Mouse (Mus musculus): ENCODE measurements around the gene Adgrg7. TPM values are rescaled to one million over a fixed set of nuclear protein-coding genes. Genes with fewer than 3 reads are reported as not detected.

Gene Adgrg7
- not detected in 2 replicates for polyA plus RNA-seq (2015; fragmentation: Nextera tagmentation; extraction: Ambion mirVana)

GRCm38 (mm10) chr16:56795481-56796139 is at the start of gene Adgrg7:
Gene Adgrg7 (minus strand): TSS chr16:56795855.
- Histone ChIP-seq H3K27me3 (no peaks in the 10 kb centered on the region), H3K4me2 (replicated peaks) (no peak within 1 kb of the TSS), H3K4me3 (replicated peaks) (no peak within 1 kb of the TSS), H3K9ac (replicated peaks) (no peak within 1 kb of the TSS), H3K27ac (no peak within 1 kb of the TSS), H3K9me3 (no peaks in the 10 kb centered on the region), H3K4me1 (replicated peaks) (no peaks in the 10 kb centered on the region), H3K36me3 (no peaks in the 10 kb centered on the region)
- no peak for ATAC-seq
- 79% methylated on average over 8 of the region's 8 CpGs for WGBS

GRCm38 (mm10) chr16:56842988-56843387 is 47.3 kb upstream of the Adgrg7 start:
- H3K4me3 ChIP-seq (replicated peaks) = no peak overlapping the region
- H3K4me2 ChIP-seq (replicated peaks) = no peak overlapping the region
- H3K36me3 ChIP-seq = no peaks in the 10 kb centered on the region
- ATAC-seq = no peak
- H3K9me3 ChIP-seq = no peaks in the 10 kb centered on the region
- no peaks in the 10 kb centered on the region for H3K27me3 ChIP-seq
- H3K4me1 ChIP-seq (replicated peaks) = no peaks in the 10 kb centered on the region
- 88% methylated on average over 5 of the region's 5 CpGs for WGBS
- H3K27ac ChIP-seq = no peak overlapping the region
- no peak overlapping the region for H3K9ac ChIP-seq (replicated peaks)

- H3K9ac ChIP-seq (replicated peaks) = no peak overlapping the region
- no peaks in the 10 kb centered on the region for H3K9me3 ChIP-seq
- WGBS = 91% methylated on average over 1 of the region's 1 CpGs
- no peak overlapping the region for H3K27ac ChIP-seq
- no peak overlapping the region for H3K4me3 ChIP-seq (replicated peaks)
- H3K4me2 ChIP-seq (replicated peaks) = no peak overlapping the region
- H3K4me1 ChIP-seq (replicated peaks) = no peaks in the 10 kb centered on the region
- ATAC-seq = no peak
- H3K36me3 ChIP-seq = no peaks in the 10 kb centered on the region
- H3K27me3 ChIP-seq = no peaks in the 10 kb centered on the region
These were observed 37.7 kb upstream of the Adgrg7 start for GRCm38 (mm10) chr16:56833312-56833711.

- H3K9ac ChIP-seq (replicated peaks) = no peak overlapping the region
- no peaks in the 10 kb centered on the region for H3K4me1 ChIP-seq (replicated peaks)
- H3K4me3 ChIP-seq (replicated peaks) = no peak overlapping the region
- H3K4me2 ChIP-seq (replicated peaks) = no peak overlapping the region
- no peaks in the 10 kb centered on the region for H3K36me3 ChIP-seq
- no peaks in the 10 kb centered on the region for H3K9me3 ChIP-seq
- H3K27ac ChIP-seq = no peak overlapping the region
- no peak for ATAC-seq
- no peaks in the 10 kb centered on the region for H3K27me3 ChIP-seq
- WGBS = 98% methylated on average over 2 of the region's 2 CpGs
These were observed 36.3 kb upstream of the Adgrg7 start for GRCm38 (mm10) chr16:56831986-56832385.

- no peak for ATAC-seq
- H3K27ac ChIP-seq = no peak overlapping the region
- H3K4me3 ChIP-seq (replicated peaks) = no peak overlapping the region
- H3K4me1 ChIP-seq (replicated peaks) = no peaks in the 10 kb centered on the region
- no peaks in the 10 kb centered on the region for H3K27me3 ChIP-seq
- H3K4me2 ChIP-seq (replicated peaks) = no peak overlapping the region
- H3K9me3 ChIP-seq = no peaks in the 10 kb centered on the region
- no peaks in the 10 kb centered on the region for H3K36me3 ChIP-seq
- no peak overlapping the region for H3K9ac ChIP-seq (replicated peaks)
- 88% methylated on average over 6 of the region's 6 CpGs for WGBS
These were observed 5.9 kb upstream of the Adgrg7 start for GRCm38 (mm10) chr16:56801370-56802109.

GRCm38 (mm10) chr16:56800946-56801345 is 5.3 kb upstream of the Adgrg7 start:
- no peak for ATAC-seq
- Histone ChIP-seq H3K9ac (replicated peaks) (no peak overlapping the region), H3K9me3 (no peaks in the 10 kb centered on the region), H3K4me1 (replicated peaks) (no peaks in the 10 kb centered on the region), H3K27ac (no peak overlapping the region), H3K36me3 (no peaks in the 10 kb centered on the region), H3K27me3 (no peaks in the 10 kb centered on the region), H3K4me2 (replicated peaks) (no peak overlapping the region), H3K4me3 (replicated peaks) (no peak overlapping the region)
- 87% methylated on average over 7 of the region's 7 CpGs for WGBS

- Histone ChIP-seq H3K9me3 (no peaks in the 10 kb centered on the region), H3K4me2 (replicated peaks) (no peak overlapping the region), H3K4me3 (replicated peaks) (no peak overlapping the region), H3K9ac (replicated peaks) (no peak overlapping the region), H3K27ac (no peak overlapping the region), H3K36me3 (no peaks in the 10 kb centered on the region), H3K27me3 (no peaks in the 10 kb centered on the region), H3K4me1 (replicated peaks) (no peaks in the 10 kb centered on the region)
- no peak for ATAC-seq
- WGBS = 50% methylated on average over 2 of the region's 2 CpGs
These were observed 4.8 kb upstream of the Adgrg7 start for GRCm38 (mm10) chr16:56800469-56800868.

- 80% methylated on average over 3 of the region's 3 CpGs for whole genome bisulfite sequencing
These were observed 3.9 kb upstream of the Adgrg7 start for GRCm38 (mm10) chr16:56799541-56800029.

GRCm38 (mm10) chr16:56798873-56799272 is 3.2 kb upstream of the Adgrg7 start:
- WGBS = 85% methylated on average over 7 of the region's 7 CpGs
- Histone ChIP-seq H3K27ac (no peak overlapping the region), H3K4me1 (replicated peaks) (no peaks in the 10 kb centered on the region), H3K9me3 (no peaks in the 10 kb centered on the region), H3K27me3 (no peaks in the 10 kb centered on the region), H3K36me3 (no peaks in the 10 kb centered on the region), H3K9ac (replicated peaks) (no peak overlapping the region), H3K4me2 (replicated peaks) (no peak overlapping the region), H3K4me3 (replicated peaks) (no peak overlapping the region)
- no peak for ATAC-seq

More at GRCm38 (mm10) chr16:56799541-56800029, 3.9 kb upstream of the Adgrg7 start:
- H3K9ac ChIP-seq (replicated peaks) = no peak overlapping the region
- no peaks in the 10 kb centered on the region for H3K27me3 ChIP-seq
- H3K4me2 ChIP-seq (replicated peaks) = no peak overlapping the region
- no peak for ATAC-seq
- H3K36me3 ChIP-seq = no peaks in the 10 kb centered on the region
- H3K9me3 ChIP-seq = no peaks in the 10 kb centered on the region
- H3K4me3 ChIP-seq (replicated peaks) = no peak overlapping the region
- no peak overlapping the region for H3K27ac ChIP-seq
- H3K4me1 ChIP-seq (replicated peaks) = no peaks in the 10 kb centered on the region

GRCm38 (mm10) chr16:56794383-56795144 is 1.1 kb downstream of the Adgrg7 start:
- ATAC-seq = no peak
- Histone ChIP-seq H3K4me2 (replicated peaks) (no peak overlapping the region), H3K9ac (replicated peaks) (no peak overlapping the region), H3K27ac (no peak overlapping the region), H3K4me3 (replicated peaks) (no peak overlapping the region), H3K9me3 (no peaks in the 10 kb centered on the region), H3K4me1 (replicated peaks) (no peaks in the 10 kb centered on the region), H3K27me3 (no peaks in the 10 kb centered on the region), H3K36me3 (no peaks in the 10 kb centered on the region)
- WGBS = 90% methylated on average over 7 of the region's 7 CpGs

- Histone ChIP-seq H3K4me3 (replicated peaks) (no peak overlapping the region), H3K27me3 (no peaks in the 10 kb centered on the region), H3K36me3 (no peaks in the 10 kb centered on the region), H3K9ac (replicated peaks) (no peak overlapping the region), H3K27ac (no peak overlapping the region), H3K4me2 (replicated peaks) (no peak overlapping the region), H3K4me1 (replicated peaks) (no peaks in the 10 kb centered on the region), H3K9me3 (no peaks in the 10 kb centered on the region)
- WGBS = 88% methylated on average over 1 of the region's 1 CpGs
- no peak for ATAC-seq
These were observed 1.9 kb downstream of the Adgrg7 start for GRCm38 (mm10) chr16:56793778-56794177.

- 89% methylated on average over 2 of the region's 2 CpGs for WGBS
These were observed 9.7 kb downstream of the Adgrg7 start for GRCm38 (mm10) chr16:56785943-56786342.

More at GRCm38 (mm10) chr16:56785943-56786342, 9.7 kb downstream of the Adgrg7 start:
- no peaks in the 10 kb centered on the region for H3K27me3 ChIP-seq
- H3K9ac ChIP-seq (replicated peaks) = no peak overlapping the region
- H3K36me3 ChIP-seq = no peaks in the 10 kb centered on the region
- H3K4me3 ChIP-seq (replicated peaks) = no peak overlapping the region
- no peak overlapping the region for H3K4me2 ChIP-seq (replicated peaks)
- no peak overlapping the region for H3K27ac ChIP-seq
- no peaks in the 10 kb centered on the region for H3K4me1 ChIP-seq (replicated peaks)
- no peaks in the 10 kb centered on the region for H3K9me3 ChIP-seq
- no peak for ATAC-seq

Measured in midbrain, embryonic 13.5 days (tissue).